Mouse (Mus musculus): Measurements from ENCODE around the gene Chrna4.

DNA sequence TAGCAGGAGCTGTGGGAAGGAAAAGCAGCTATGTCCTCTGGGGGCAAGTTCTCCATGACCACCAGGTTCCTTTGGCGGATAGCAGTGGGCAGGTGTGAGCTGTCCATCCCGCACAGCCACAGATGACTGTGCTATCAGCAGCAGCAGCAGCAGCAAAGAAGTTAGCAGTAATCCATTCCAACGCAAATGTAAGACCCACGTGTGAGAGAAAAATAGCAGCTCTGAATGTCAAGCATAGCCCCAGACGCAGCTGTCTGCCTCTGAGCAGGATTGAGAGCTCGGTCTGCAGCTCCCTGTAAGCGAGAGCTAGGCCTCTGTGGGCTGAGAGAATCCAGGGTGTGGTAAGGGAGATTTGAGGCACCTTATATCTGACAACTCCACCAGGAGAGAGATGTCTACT, 26.8 kb upstream of the Chrna4 start:
- no peak for TF ChIP-seq CTCF (conservative IDR thresholded peaks at IDR 0.05; ENCODE audit: low read length)
- TF ChIP-seq POU5F1 (IDR thresholded peaks at IDR 0.05; ENCODE audit: borderline replicate concordance, low read length) = no peak
- TF ChIP-seq NANOG (IDR thresholded peaks at IDR 0.05; ENCODE audit: borderline replicate concordance, low read length) = no peak

Measured in E14TG2a.4 (cell line).